10 mouse cellular contexts compared by ENCODE assay signal in genomic region chr11:89696431-89697403, GRCm38 (mm10).
DNase-seq lines count a peak whose midpoint lies in the region; ATAC-seq and TF ChIP-seq lines count a peak whose summit lies in the region.
"Had no signal": no experiment of that assay in that cellular context is flagged by ENCODE, and none has a peak within 500 bp of the region (broad histone marks: within the 10 kb centered on the region; RNA-seq: fewer than 3 reads in every experiment).

No protein-coding gene starts in this region.

- no peaks in the 10 kb centered on the region for H3K27me3 ChIP-seq in lung, embryonic 14.5 days (ENCODE audit: insufficient read depth, low read length)
- no peaks in the 10 kb centered on the region for H3K27me3 ChIP-seq in forebrain, embryonic 11.5 days (ENCODE audit: control insufficient read depth, insufficient read depth, low read length)
- H3K27me3 ChIP-seq in midbrain, embryonic 10.5 days (ENCODE audit: low read depth, poor library complexity, severe bottlenecking): peaks cover 14% of the 10 kb centered on the region; the same call in 1 of the 2 replicates
- H3K27me3 ChIP-seq: stomach, embryonic 15.5 days had no signal

- WGBS in lung, embryonic 14.5 days: 33% methylated on average over 18 of the region's 18 CpGs
- WGBS in forebrain, embryonic 11.5 days: 20% methylated on average over 18 of the region's 18 CpGs
- WGBS in midbrain, embryonic 10.5 days: 28% methylated on average over 18 of the region's 18 CpGs

- H3K27ac ChIP-seq in lung, embryonic 14.5 days (ENCODE audit: low read depth): no peak overlapping the region
- no peak overlapping the region for H3K27ac ChIP-seq in forebrain, embryonic 11.5 days (ENCODE audit: low read depth, low read length)
- peak overlapping the region; percentile 78 for H3K27ac ChIP-seq in midbrain, embryonic 10.5 days (replicated peaks)
- H3K27ac ChIP-seq: stomach, embryonic 15.5 days had no signal

- H3K4me2 ChIP-seq in lung, embryonic 14.5 days: peak overlapping the region; percentile 45
- peak overlapping the region; percentile 49 for H3K4me2 ChIP-seq in forebrain, embryonic 11.5 days (ENCODE audit: low read depth, low read length, severe bottlenecking)
- H3K4me2 ChIP-seq: stomach, embryonic 15.5 days had no signal

- ATAC-seq in lung, embryonic 14.5 days (ENCODE audit: insufficient read depth): no peak; the same call in 1 of the 2 replicates
- ATAC-seq in forebrain, embryonic 11.5 days (replicated peaks; ENCODE audit: low FRiP score): peak; percentile 91

- no peak overlapping the region for H3K9ac ChIP-seq in lung, embryonic 14.5 days
- peak overlapping the region; percentile 9 for H3K9ac ChIP-seq in forebrain, embryonic 11.5 days (ENCODE audit: low read length)
- H3K9ac ChIP-seq: stomach, embryonic 15.5 days had no signal

- no peaks in the 10 kb centered on the region for H3K9me3 ChIP-seq in lung, embryonic 14.5 days (ENCODE audit: low read depth, low read length)
- no peaks in the 10 kb centered on the region for H3K9me3 ChIP-seq in forebrain, embryonic 11.5 days (ENCODE audit: control insufficient read depth, low read length)
- no peaks in the 10 kb centered on the region for H3K9me3 ChIP-seq in midbrain, embryonic 10.5 days (replicated peaks)
- H3K9me3 ChIP-seq: stomach, embryonic 15.5 days had no signal

- peak; percentile 44 for DNase-seq in lung, embryonic 14.5 days
- no peak for DNase-seq in lung, adult 18-20 months
- DNase-seq in forebrain, embryonic 11.5 days (ENCODE audit: low spot score): peak; percentile 80
- peak; percentile 82 for DNase-seq in midbrain, embryonic 10.5 days (ENCODE audit: low spot score)
- peak; percentile 12 for DNase-seq in right cerebral cortex, postnatal 25 days
- DNase-seq in adrenal gland, adult 8-10 months: no peak
- no peak for DNase-seq in cerebellum, postnatal 36 days
- DNase-seq: heart, postnatal 36 days had no signal

- H3K36me3 ChIP-seq in lung, embryonic 14.5 days (ENCODE audit: insufficient read depth): no peaks in the 10 kb centered on the region
- H3K36me3 ChIP-seq in forebrain, embryonic 11.5 days (ENCODE audit: control insufficient read depth, insufficient read depth, low read length): no peaks in the 10 kb centered on the region
- H3K36me3 ChIP-seq in midbrain, embryonic 10.5 days: no peaks in the 10 kb centered on the region
- H3K36me3 ChIP-seq: G1E; stomach, embryonic 15.5 days had no signal

- no peak for TF ChIP-seq CTCF in lung, embryonic 14.5 days (IDR thresholded peaks at IDR 0.05; ENCODE audit: low read depth)

- peaks cover 3% of the 10 kb centered on the region; the same call in 1 of the 2 replicates for H3K4me1 ChIP-seq in lung, embryonic 14.5 days (ENCODE audit: insufficient read depth)
- peaks cover 7% of the 10 kb centered on the region; the same call in 1 of the 2 replicates for H3K4me1 ChIP-seq in forebrain, embryonic 11.5 days (replicated peaks; ENCODE audit: control insufficient read depth, insufficient read depth, low read length)
- H3K4me1 ChIP-seq in midbrain, embryonic 10.5 days: peaks cover 22% of the 10 kb centered on the region
- H3K4me1 ChIP-seq: stomach, embryonic 15.5 days had no signal

- H3K4me3 ChIP-seq in lung, embryonic 14.5 days (ENCODE audit: low read depth, low read length): no peak overlapping the region
- H3K4me3 ChIP-seq in forebrain, embryonic 11.5 days (ENCODE audit: low read depth, low read length): peak overlapping the region; percentile 17; the same call in 1 of the 2 replicates
- H3K4me3 ChIP-seq in midbrain, embryonic 10.5 days: peak overlapping the region; percentile 46
- H3K4me3 ChIP-seq: stomach, embryonic 15.5 days had no signal

Comparison
In these comparisons a context has a peak if more than half of its experiments do, and no peak if none do; other contexts are left out.
1. DNase-seq: peak in lung, embryonic 14.5 days (single experiment), forebrain, embryonic 11.5 days (single experiment), midbrain, embryonic 10.5 days (single experiment) and right cerebral cortex, postnatal 25 days (single experiment); none in lung, adult 18-20 months (0 of 2), adrenal gland, adult 8-10 months (single experiment) and cerebellum, postnatal 36 days (0 of 2).